24 mouse cellular contexts compared by ENCODE assay signal in the genomic region with DNA sequence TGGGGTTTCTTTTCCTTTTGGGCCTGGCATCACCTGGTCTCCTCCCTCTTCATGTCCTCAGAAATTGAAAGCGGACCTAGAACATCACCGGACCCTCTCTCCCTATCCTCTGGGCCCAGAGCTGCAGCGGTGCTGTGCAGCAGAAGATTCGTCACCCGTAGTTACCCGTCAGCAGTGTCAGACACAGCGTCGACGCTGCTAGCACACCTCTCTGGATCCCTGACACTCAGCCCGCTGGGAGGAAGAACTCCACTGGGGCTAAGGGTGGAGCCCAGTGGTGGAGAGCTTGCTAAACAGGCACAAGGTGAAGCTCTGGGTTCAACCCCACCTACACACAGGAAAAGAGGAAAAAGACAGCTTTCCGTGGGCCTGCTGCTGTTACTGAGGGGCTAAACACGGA. TPM values are rescaled to one million over a fixed set of nuclear protein-coding genes. Genes with fewer than 3 reads are reported as not detected.
DNase-seq lines count a peak whose midpoint lies in the region; TF ChIP-seq lines count a peak whose summit lies in the region.
"Had no signal": no experiment of that assay in that cellular context is flagged by ENCODE, and none has a peak within 500 bp of the region (broad histone marks: within the 10 kb centered on the region; RNA-seq: fewer than 3 reads in every experiment).

No protein-coding gene starts in this region.

- DNase-seq in heart, adult 11 months: peak; percentile 83
- no peak for DNase-seq in heart, adult 2 months
- peak; percentile 24 for DNase-seq in testis, postnatal 10 days (ENCODE audit: low spot score)
- DNase-seq in testis, postnatal 14 days (ENCODE audit: low spot score): no peak
- peak; percentile 41 for DNase-seq in R1 (ENCODE audit: low read depth, low spot score)
- DNase-seq in kidney, adult 9 months: no peak
- no peak for DNase-seq in adrenal gland, adult (ENCODE audit: inconsistent age in 2 of 2, low spot score in 1 of 2)
- no peak for DNase-seq in lung, postnatal 25 days (ENCODE audit: low spot score)
- DNase-seq: adrenal gland, adult 2 months; adrenal gland, postnatal 14 days; cerebellum, adult 11 months; cerebellum, adult 2 months; cerebellum, adult 9-11 months; cerebellum, postnatal 25 days; forebrain, postnatal 0 days; gastrocnemius, postnatal 10 days; gastrocnemius, postnatal 36 days; kidney, adult 18-20 months had no signal

- TF ChIP-seq EP300 in heart, adult 2 months (IDR thresholded peaks at IDR 0.05; ENCODE audit: insufficient read depth, low read depth, low read length): no peak

- H3K79me2 ChIP-seq in heart, adult 2 months (replicated peaks; ENCODE audit: control insufficient read depth, insufficient read depth, low read length): no peaks in the 10 kb centered on the region

- H3K27me3 ChIP-seq in heart, adult 2 months (ENCODE audit: control insufficient read depth, insufficient read depth, low read length): no peaks in the 10 kb centered on the region
- H3K27me3 ChIP-seq: embryonic facial prominence, embryonic 12.5 days; embryonic facial prominence, embryonic 15.5 days; hindbrain, embryonic 12.5 days; hindbrain, embryonic 15.5 days; intestine, embryonic 15.5 days had no signal

- H3K36me3 ChIP-seq in heart, adult 2 months (ENCODE audit: control insufficient read depth, insufficient read depth, low read length): no peaks in the 10 kb centered on the region
- H3K36me3 ChIP-seq: embryonic facial prominence, embryonic 12.5 days; embryonic facial prominence, embryonic 15.5 days; G1E; hindbrain, embryonic 12.5 days; hindbrain, embryonic 15.5 days; intestine, embryonic 15.5 days had no signal

- H3K4me3 ChIP-seq in heart, adult 2 months: no peak overlapping the region
- H3K4me3 ChIP-seq: embryonic facial prominence, embryonic 12.5 days; embryonic facial prominence, embryonic 15.5 days; hindbrain, embryonic 12.5 days; hindbrain, embryonic 15.5 days; intestine, embryonic 15.5 days had no signal

- no peak overlapping the region for H3K9ac ChIP-seq in heart, adult 2 months (ENCODE audit: low read depth, low read length)
- H3K9ac ChIP-seq: embryonic facial prominence, embryonic 12.5 days; embryonic facial prominence, embryonic 15.5 days; forebrain, postnatal 0 days; hindbrain, embryonic 12.5 days; hindbrain, embryonic 15.5 days; intestine, embryonic 15.5 days had no signal

- H3K4me1 ChIP-seq in heart, adult 2 months (ENCODE audit: control insufficient read depth, insufficient read depth, low read length): no peaks in the 10 kb centered on the region
- H3K4me1 ChIP-seq: embryonic facial prominence, embryonic 12.5 days; embryonic facial prominence, embryonic 15.5 days; hindbrain, embryonic 12.5 days; hindbrain, embryonic 15.5 days; intestine, embryonic 15.5 days had no signal

- WGBS in heart, adult 2 months: 63% methylated on average over 12 of the region's 12 CpGs

- H3K27ac ChIP-seq in heart, adult 2 months: no peak overlapping the region
- H3K27ac ChIP-seq: embryonic facial prominence, embryonic 12.5 days; embryonic facial prominence, embryonic 15.5 days; hindbrain, embryonic 12.5 days; hindbrain, embryonic 15.5 days; intestine, embryonic 15.5 days had no signal

- intact Hi-C loops in heart, adult 2 months (cut with DNase I): no loop called here

- no peak for TF ChIP-seq CTCF in heart, adult 2 months (IDR thresholded peaks at IDR 0.05)

- TF ChIP-seq POLR2A in heart, adult 2 months (IDR thresholded peaks at IDR 0.05; ENCODE audit: insufficient read depth, low read depth, low read length): no peak

RNA-seq across cellular contexts. Expression of a gene that starts 51.8 kb away (rescaled TPM):
- total RNA-seq in heart, adult 2 months (2021): 10 to 100 TPM; 31.8 to 36.2 TPM
- 4.1 and 9.8 TPM in 2 replicates for polyA plus RNA-seq in heart, adult 2 months (2012; rRNA removed)

Comparison
In these comparisons a context has a peak if more than half of its experiments do, and no peak if none do; other contexts are left out.
1. DNase-seq: peak in heart, adult 11 months (single experiment), testis, postnatal 10 days (single experiment) and R1 (single experiment); none in heart, adult 2 months (0 of 2), testis, postnatal 14 days (single experiment), kidney, adult 9 months (single experiment), adrenal gland, adult (0 of 2) and lung, postnatal 25 days (single experiment).